Mouse (Mus musculus) ovary, adult 2 months (tissue): ENCODE data around the gene AU018091. TPM values are rescaled to one million over a fixed set of nuclear protein-coding genes. Genes with fewer than 3 reads are reported as not detected.

Experiments used
- polyA plus RNA-seq: library from polyadenylated mRNA; depleted of rRNA; stranded (reverse); fragments of >200 nt; gene quantifications from 2 replicates; pipeline ENCODE4 v1.2.3, GENCODE M21; 2012; rRNA removed

AU018091 gene
- polyA plus RNA-seq: 0.12 and 0.18 TPM in 2 replicates

GRCm38 (mm10) chr7:3168925-3169324 is at the start of gene AU018091:
AU018091 (minus strand) TSS chr7:3169203.

Other genes starting within 250 kb of the AU018091 start
- gene Nlrp12, start 80.5 kb upstream of the AU018091 start, polyA plus RNA-seq: 0.06 and 0.12 TPM in 2 replicates
- 447 and 501 TPM in 2 replicates for gene Myadm, start 119.9 kb upstream of the AU018091 start, polyA plus RNA-seq
- 1.6 and 2.3 TPM in 2 replicates for gene Prkcg, start 120.0 kb upstream of the AU018091 start, polyA plus RNA-seq
- gene Cacng7, start 163.8 kb upstream of the AU018091 start, polyA plus RNA-seq: 18.7 and 19.6 TPM in 2 replicates
- 1.5 and 1.9 TPM in 2 replicates for gene Cacng8, start 221.5 kb upstream of the AU018091 start, polyA plus RNA-seq